Mouse (Mus musculus): ENCODE measurements at regions not wholly inside any gene's neighbourhood (a gene's known extent, or its start where the extent isn't known, plus 50 kb on each side); places are given as distances from the start of the nearest gene placed in this dataset.

- no peak for DNase-seq (ENCODE audit: low read depth, low spot score)
Observed at GRCm38 (mm10) chr14:71910936-71911335, 580.7 kb downstream of the Gm9195 start.

DNA sequence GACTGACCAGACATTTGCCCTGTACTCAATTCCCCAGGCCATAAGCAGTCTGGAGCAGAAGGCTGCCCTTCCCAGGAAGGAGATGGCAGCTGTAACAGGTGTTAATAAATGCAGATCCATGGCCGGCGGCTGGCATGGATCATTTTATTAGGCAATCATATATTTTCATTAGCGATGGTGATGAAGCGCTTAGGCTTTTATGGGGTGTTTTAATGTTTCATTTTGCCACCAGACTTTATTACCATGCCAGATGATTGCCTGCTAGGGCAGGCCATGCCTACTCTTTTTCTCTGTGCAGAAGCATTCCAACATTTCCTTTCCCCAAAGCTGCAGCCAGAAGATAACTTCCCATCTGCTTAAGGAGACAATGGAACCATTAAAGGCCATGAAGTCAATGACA is 596.2 kb downstream of the Gm9195 start:
- DNase-seq (ENCODE audit: low read depth, low spot score) = no peak

DNA sequence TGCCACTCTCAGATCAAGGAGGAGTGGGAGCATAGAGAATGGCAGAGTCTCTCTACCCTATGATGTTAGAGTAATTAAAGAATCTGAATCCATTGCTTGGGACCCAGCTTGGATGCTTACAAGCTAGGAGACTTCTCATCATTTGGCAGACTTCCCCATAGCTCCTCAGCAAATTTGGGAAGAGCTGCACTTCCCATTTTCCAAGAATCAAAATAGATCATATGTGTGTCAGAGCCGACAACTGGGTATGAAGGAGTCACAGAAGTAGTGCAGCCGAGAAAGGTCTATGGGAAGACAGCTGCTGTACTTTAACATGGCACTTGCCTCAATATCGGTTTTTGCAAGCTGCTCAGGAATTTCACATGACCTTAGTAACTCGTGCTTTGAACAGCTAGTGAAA is 596.8 kb downstream of the Gm9195 start:
- peak; percentile 87 for DNase-seq (ENCODE audit: low read depth, low spot score)

GRCm38 (mm10) chr14:71893361-71893760 is 598.3 kb downstream of the Gm9195 start:
- no peak for DNase-seq (ENCODE audit: low read depth, low spot score)

DNA sequence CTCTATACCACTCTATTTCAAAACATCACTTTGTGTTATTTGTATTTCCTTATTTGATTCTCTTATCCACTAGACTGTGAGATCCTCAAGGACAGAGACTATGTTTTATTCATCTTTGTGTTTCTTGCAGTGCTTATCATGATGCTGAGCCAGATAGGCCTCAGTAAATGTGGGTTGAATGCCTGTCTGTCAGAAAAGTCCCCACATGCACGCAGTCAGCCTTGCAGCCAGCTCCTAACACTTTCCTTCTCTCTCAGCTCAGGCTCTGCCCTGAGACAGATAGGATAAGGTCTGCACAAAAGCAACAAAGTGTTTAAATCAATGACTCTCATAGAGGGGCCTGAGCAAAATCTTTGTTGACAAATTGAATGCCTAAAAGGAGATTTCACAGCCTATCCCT is 600.0 kb downstream of the Gm9195 start:
- peak; percentile 63 for DNase-seq (ENCODE audit: low read depth, low spot score)

DNA sequence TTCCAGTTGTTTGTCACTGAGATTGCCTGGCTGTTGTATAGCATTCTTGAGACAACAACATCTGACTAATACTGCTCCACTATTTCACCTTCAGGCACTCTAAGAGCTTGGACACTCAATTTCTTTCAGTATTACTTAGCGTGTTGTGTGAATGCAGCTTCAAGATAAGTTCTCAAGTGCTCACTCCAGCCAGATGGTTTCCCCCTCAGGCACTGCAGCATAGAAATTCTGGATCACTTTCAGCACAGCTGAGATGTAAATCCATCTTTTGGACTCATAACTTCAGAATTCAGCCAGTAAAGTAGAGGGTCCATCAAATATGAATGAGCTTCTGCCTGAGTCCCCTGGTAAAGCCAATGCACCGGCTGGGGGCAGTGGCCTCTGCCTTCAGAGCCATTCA is 608.8 kb downstream of the Gm9195 start:
- peak; percentile 63 for DNase-seq (ENCODE audit: low read depth, low spot score)

- no peak for DNase-seq (ENCODE audit: low read depth, low spot score)
Observed at GRCm38 (mm10) chr14:71845546-71845945, 646.1 kb downstream of the Gm9195 start.

DNA sequence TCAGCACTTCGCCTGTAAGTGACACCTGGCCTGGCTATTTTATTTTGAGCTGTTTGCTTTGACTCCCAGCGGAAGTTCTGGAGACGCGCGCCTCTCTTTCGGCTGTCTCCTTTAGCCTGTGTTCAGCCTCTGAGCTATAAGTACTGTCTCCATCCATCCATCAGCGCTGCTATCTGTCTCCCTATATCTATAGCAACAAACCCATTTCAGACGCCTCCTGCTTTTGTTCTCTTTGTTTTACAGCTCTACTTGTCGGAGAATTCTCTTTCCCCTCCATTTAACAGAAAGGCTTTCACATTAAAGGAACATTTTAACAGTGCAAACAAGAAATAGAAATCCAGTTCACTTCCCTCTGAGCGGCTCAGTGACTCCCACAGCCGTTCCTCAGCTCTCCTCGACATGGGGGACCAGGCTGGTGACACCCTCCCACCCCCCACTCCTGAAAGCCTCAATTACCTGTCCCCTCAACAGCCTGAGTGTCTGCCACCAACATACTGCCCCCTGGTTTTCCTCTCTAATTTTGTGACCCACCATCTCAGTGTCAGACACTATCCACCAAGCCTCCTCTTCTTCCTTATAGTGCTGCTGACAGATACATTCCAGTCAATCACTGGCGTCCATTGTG is 682.7 kb downstream of the Gm9195 start:
- DNase-seq (ENCODE audit: low read depth, low spot score) = peak; percentile 19

GRCm38 (mm10) chr14:71805624-71806023 is 686.0 kb downstream of the Gm9195 start:
- peak; percentile 75 for DNase-seq (ENCODE audit: low read depth, low spot score)

GRCm38 (mm10) chr14:71799861-71800260 is 691.8 kb downstream of the Gm9195 start:
- peak; percentile 58 for DNase-seq (ENCODE audit: low read depth, low spot score)

- DNase-seq (ENCODE audit: low read depth, low spot score) = no peak
Observed at GRCm38 (mm10) chr14:71795713-71796112, 695.9 kb downstream of the Gm9195 start.

GRCm38 (mm10) chr14:71776990-71777525 is 714.6 kb downstream of the Gm9195 start:
- peak; percentile 10 for DNase-seq (ENCODE audit: low read depth, low spot score)

- no peak for DNase-seq (ENCODE audit: low read depth, low spot score)
Observed at GRCm38 (mm10) chr14:71766856-71767255, 724.8 kb downstream of the Gm9195 start.

DNA sequence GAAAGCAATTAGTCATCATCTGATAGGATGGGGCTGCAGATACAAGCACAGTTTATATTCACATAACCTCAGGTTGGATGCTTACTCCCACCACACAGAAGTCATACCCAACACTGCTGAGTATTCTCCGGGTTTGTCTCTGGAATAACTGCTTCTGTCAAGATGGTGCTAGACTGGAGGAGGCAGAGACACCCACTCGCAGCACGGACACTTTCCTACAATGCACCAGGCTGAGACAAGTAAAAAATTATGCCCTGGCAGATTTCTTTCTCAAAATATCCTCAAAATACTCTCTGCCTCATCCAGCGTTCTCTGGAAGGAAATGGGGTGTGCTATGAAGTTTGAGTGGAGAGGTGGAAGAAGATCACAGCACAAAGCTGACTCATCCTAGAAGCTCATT is 763.1 kb downstream of the Gm9195 start:
- DNase-seq (ENCODE audit: low read depth, low spot score) = peak; percentile 95

GRCm38 (mm10) chr14:71723526-71723925 is 768.1 kb downstream of the Gm9195 start:
- peak; percentile 3 for DNase-seq (ENCODE audit: low read depth, low spot score)

GRCm38 (mm10) chr14:71709528-71710289 is 781.9 kb downstream of the Gm9195 start:
- peak; percentile 3 for DNase-seq (ENCODE audit: low read depth, low spot score)

- DNase-seq (ENCODE audit: low read depth, low spot score) = no peak
Observed at GRCm38 (mm10) chr14:71692752-71693437, 798.7 kb downstream of the Gm9195 start.

- no peak for DNase-seq (ENCODE audit: low read depth, low spot score)
Observed at GRCm38 (mm10) chr14:71674564-71674963, 817.1 kb downstream of the Gm9195 start.

GRCm38 (mm10) chr14:71673837-71674236 is 817.8 kb downstream of the Gm9195 start:
- peak; percentile 94 for DNase-seq (ENCODE audit: low read depth, low spot score)

GRCm38 (mm10) chr14:71672481-71672880 is 819.2 kb downstream of the Gm9195 start:
- DNase-seq (ENCODE audit: low read depth, low spot score) = peak; percentile 45

GRCm38 (mm10) chr14:71671994-71672393 is 819.6 kb downstream of the Gm9195 start:
- no peak for DNase-seq (ENCODE audit: low read depth, low spot score)

DNA sequence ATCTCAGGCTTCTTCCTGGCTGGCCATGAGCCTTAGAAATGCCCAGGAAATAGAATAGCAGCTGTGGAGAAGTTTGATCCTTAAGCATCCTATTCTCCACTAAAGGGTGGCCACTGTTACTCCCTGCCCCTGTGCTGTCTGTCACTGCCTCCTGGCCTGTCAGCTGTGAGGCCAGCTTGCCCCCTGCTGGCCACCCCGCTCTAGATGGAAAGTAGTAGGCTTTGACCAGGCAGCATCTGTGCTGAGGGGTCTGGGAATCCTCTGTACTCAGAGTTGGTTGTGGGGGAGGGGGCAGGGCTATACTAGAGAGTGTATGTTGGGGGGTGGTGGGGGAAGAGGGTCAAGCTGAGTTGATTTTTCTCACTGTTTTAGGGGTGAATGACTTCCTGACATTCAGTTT is 821.2 kb downstream of the Gm9195 start:
- DNase-seq (ENCODE audit: low read depth, low spot score) = peak; percentile 49

All from brain, adult 2 months (tissue).